Mouse (Mus musculus): ENCODE measurements around the gene Hmgb1. TPM values are rescaled to one million over a fixed set of nuclear protein-coding genes. Genes with fewer than 3 reads are reported as not detected.

Gene Hmgb1
- polyA plus RNA-seq, 1 experiment, result 88.6 TPM

DNA sequence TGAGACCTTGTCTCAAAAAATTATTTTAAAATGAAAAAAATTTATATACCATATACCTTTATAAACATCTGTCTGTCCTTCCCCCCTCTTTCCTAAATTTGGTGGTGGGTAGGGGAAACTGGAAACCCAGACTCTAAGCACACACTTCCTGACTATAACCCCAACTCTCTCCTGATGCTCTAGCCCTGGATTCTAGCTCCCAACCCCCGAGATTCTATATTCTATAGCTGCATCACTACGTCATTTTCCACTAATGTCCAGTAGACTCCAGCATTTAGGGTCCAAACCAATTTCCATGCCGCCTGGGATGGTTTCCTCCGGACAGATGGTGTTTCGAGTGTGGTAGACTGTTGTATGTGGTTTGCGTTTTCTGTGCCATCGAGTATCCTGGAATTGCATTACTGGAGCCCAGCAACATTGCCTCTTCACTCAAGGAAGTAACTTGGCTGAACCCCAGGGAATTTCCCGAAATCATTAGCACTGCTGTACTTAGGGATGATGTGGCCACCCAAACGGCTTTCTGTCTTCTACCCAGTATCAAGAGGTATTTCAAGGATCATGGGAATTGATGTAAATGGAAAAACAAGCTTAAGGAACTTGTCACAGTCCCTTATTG is 138.7 kb downstream of the Hmgb1 start:
- H3K27me3 ChIP-seq (ENCODE audit: control insufficient read depth, insufficient read depth, insufficient read length), result no peaks in the 10 kb centered on the region

GRCm38 (mm10) chr5:149045054-149045453 is 139.2 kb downstream of the Hmgb1 start:
- no peak for TF ChIP-seq POLR2A (IDR thresholded peaks at IDR 0.05; ENCODE audit: insufficient read length, low read depth)
- peak; percentile 10 for TF ChIP-seq POLR2AphosphoS2 (IDR thresholded peaks at IDR 0.05; ENCODE audit: insufficient read length, low read depth)
- peaks cover 9% of the 10 kb centered on the region for H3K79me2 ChIP-seq (ENCODE audit: control insufficient read depth, insufficient read depth)
- no peak overlapping the region for H3K4me2 ChIP-seq (ENCODE audit: low read depth)

More for the DNA sequence above, 138.7 kb downstream of the Hmgb1 start:
- Histone ChIP-seq H3ac (ENCODE audit: control insufficient read depth, insufficient read length) (no peak overlapping the region), H3K36me3 (ENCODE audit: control insufficient read depth, insufficient read depth) (peaks cover 31% of the 10 kb centered on the region), H3K4me2 (ENCODE audit: low read depth) (no peak overlapping the region), H3K79me2 (ENCODE audit: control insufficient read depth, insufficient read depth) (peaks cover 14% of the 10 kb centered on the region), H3K4me3 (no peak overlapping the region)
- TF ChIP-seq POLR2A (IDR thresholded peaks at IDR 0.05; ENCODE audit: insufficient read length, low read depth) (no peak), MYOG (IDR thresholded peaks at IDR 0.05; ENCODE audit: control insufficient read depth in 1 of 3, insufficient read depth in 1 of 3, insufficient read length in 2 of 3, low read depth in 2 of 3) (no peak), POLR2AphosphoS2 (IDR thresholded peaks at IDR 0.05; ENCODE audit: insufficient read length, low read depth) (peak; percentile 1)

GRCm38 (mm10) chr5:149044067-149044466 is 140.2 kb downstream of the Hmgb1 start:
- H3K79me2 ChIP-seq (ENCODE audit: control insufficient read depth, insufficient read depth), result no peaks in the 10 kb centered on the region
- H3K27me3 ChIP-seq (ENCODE audit: control insufficient read depth, insufficient read depth, insufficient read length), result no peaks in the 10 kb centered on the region
- H3K4me3 ChIP-seq, result no peak overlapping the region
- no peak overlapping the region for H3ac ChIP-seq (ENCODE audit: control insufficient read depth, insufficient read length)
- TF ChIP-seq REST (IDR thresholded peaks at IDR 0.05; ENCODE audit: insufficient read depth, insufficient read length) (no peak), POLR2AphosphoS2 (IDR thresholded peaks at IDR 0.05; ENCODE audit: insufficient read length, low read depth) (peak; percentile 22)
- H3K36me3 ChIP-seq (ENCODE audit: control insufficient read depth, insufficient read depth), result peaks cover 19% of the 10 kb centered on the region
- H3K4me2 ChIP-seq (ENCODE audit: low read depth), result no peak overlapping the region

More at GRCm38 (mm10) chr5:149045054-149045453, 139.2 kb downstream of the Hmgb1 start:
- Histone ChIP-seq H3K27me3 (ENCODE audit: control insufficient read depth, insufficient read depth, insufficient read length) (no peaks in the 10 kb centered on the region), H3ac (ENCODE audit: control insufficient read depth, insufficient read length) (no peak overlapping the region), H3K36me3 (ENCODE audit: control insufficient read depth, insufficient read depth) (peaks cover 29% of the 10 kb centered on the region), H3K4me3 (no peak overlapping the region)

DNA sequence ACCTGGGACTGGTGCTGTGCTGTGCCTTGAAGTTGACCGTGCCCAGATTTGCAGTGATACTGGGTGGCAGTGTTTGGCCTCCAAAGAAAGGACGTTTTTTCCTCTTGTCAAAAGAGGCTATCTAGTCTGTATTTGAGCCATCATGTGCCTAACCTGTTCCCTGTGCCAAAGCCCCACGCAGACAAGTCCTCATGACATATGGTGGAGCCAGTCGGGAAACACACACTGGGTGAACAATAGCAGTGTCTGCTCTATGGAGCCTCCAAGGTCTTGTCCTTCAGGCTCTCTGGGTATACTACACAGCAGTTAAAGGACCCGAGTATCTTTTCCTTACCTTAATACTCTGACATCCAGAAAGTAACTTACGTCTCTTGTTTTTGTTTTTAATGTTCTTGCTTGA is 141.0 kb downstream of the Hmgb1 start:
- Histone ChIP-seq H3ac (ENCODE audit: control insufficient read depth, insufficient read length) (no peak overlapping the region), H3K4me3 (no peak overlapping the region), H3K4me2 (ENCODE audit: low read depth) (no peak overlapping the region), H3K27me3 (ENCODE audit: control insufficient read depth, insufficient read depth, insufficient read length) (no peaks in the 10 kb centered on the region), H3K79me2 (ENCODE audit: control insufficient read depth, insufficient read depth) (no peaks in the 10 kb centered on the region), H3K36me3 (ENCODE audit: control insufficient read depth, insufficient read depth) (peaks cover 14% of the 10 kb centered on the region)
- TF ChIP-seq SRF (IDR thresholded peaks at IDR 0.05; ENCODE audit: control insufficient read depth, insufficient read length, low read depth), result no peak
- TF ChIP-seq MYOD1 (IDR thresholded peaks at IDR 0.05; ENCODE audit: control insufficient read depth in 1 of 3, insufficient read length in 2 of 3, low read depth in 2 of 3), result no peak
- TF ChIP-seq POLR2AphosphoS2 (IDR thresholded peaks at IDR 0.05; ENCODE audit: insufficient read length, low read depth), result no peak
- no peak for TF ChIP-seq REST (IDR thresholded peaks at IDR 0.05; ENCODE audit: insufficient read depth, insufficient read length)
- no peak for TF ChIP-seq TCF3 (IDR thresholded peaks at IDR 0.05; ENCODE audit: insufficient read length, low read depth)
- TF ChIP-seq TCF12 (IDR thresholded peaks at IDR 0.05; ENCODE audit: insufficient read depth, poor library complexity, severe bottlenecking), result no peak
- TF ChIP-seq MYOG (IDR thresholded peaks at IDR 0.05; ENCODE audit: control insufficient read depth in 1 of 3, insufficient read depth in 1 of 3, insufficient read length in 2 of 3, low read depth in 2 of 3), result no peak
- no peak for TF ChIP-seq POLR2A (IDR thresholded peaks at IDR 0.05; ENCODE audit: insufficient read length, low read depth)
- TF ChIP-seq USF1 (IDR thresholded peaks at IDR 0.05; ENCODE audit: low read depth), result no peak
- TF ChIP-seq MAX (IDR thresholded peaks at IDR 0.05; ENCODE audit: low read depth), result no peak
- TF ChIP-seq CEBPB (IDR thresholded peaks at IDR 0.05; ENCODE audit: insufficient read depth, poor library complexity, severe bottlenecking), result no peak
- TF ChIP-seq E2F4 (IDR thresholded peaks at IDR 0.05; ENCODE audit: insufficient read depth), result no peak

DNA sequence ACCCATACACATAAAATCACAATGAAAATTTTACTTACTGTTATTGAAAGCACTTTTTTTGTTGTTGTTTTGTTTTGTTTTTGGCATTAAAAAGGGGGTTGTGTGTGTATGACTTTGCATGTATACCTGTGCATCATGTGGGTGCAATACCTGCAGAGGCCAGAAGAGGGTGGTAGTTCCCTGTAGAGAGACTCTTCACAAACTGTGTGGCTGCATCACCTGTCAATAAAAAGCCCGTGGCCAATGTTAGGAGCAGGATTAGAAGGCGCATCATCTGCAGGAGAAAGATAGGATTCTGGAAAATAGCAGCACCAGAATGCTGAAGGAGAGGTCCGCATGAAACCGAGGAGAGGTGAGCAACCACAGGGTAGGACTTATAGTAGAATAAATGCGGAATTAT is 144.5 kb downstream of the Hmgb1 start:
- Histone ChIP-seq H3K79me2 (ENCODE audit: control insufficient read depth, insufficient read depth) (no peaks in the 10 kb centered on the region), H3K27me3 (ENCODE audit: control insufficient read depth, insufficient read depth, insufficient read length) (no peaks in the 10 kb centered on the region)
- TF ChIP-seq E2F4 (IDR thresholded peaks at IDR 0.05; ENCODE audit: insufficient read depth), result no peak
- TF ChIP-seq TCF12 (IDR thresholded peaks at IDR 0.05; ENCODE audit: insufficient read depth, poor library complexity, severe bottlenecking), result no peak
- TF ChIP-seq POLR2AphosphoS2 (IDR thresholded peaks at IDR 0.05; ENCODE audit: insufficient read length, low read depth), result no peak
- TF ChIP-seq CEBPB (IDR thresholded peaks at IDR 0.05; ENCODE audit: insufficient read depth, poor library complexity, severe bottlenecking), result no peak
- no peak for TF ChIP-seq SRF (IDR thresholded peaks at IDR 0.05; ENCODE audit: control insufficient read depth, insufficient read length, low read depth)
- no peak for TF ChIP-seq MYOG (IDR thresholded peaks at IDR 0.05; ENCODE audit: control insufficient read depth in 1 of 3, insufficient read depth in 1 of 3, insufficient read length in 2 of 3, low read depth in 2 of 3)
- TF ChIP-seq MYOD1 (IDR thresholded peaks at IDR 0.05; ENCODE audit: control insufficient read depth in 1 of 3, insufficient read length in 2 of 3, low read depth in 2 of 3), result no peak
- TF ChIP-seq REST (IDR thresholded peaks at IDR 0.05; ENCODE audit: insufficient read depth, insufficient read length), result no peak

More for the DNA sequence above, 144.5 kb downstream of the Hmgb1 start:
- Histone ChIP-seq H3K4me3 (no peak overlapping the region), H3K36me3 (ENCODE audit: control insufficient read depth, insufficient read depth) (no peaks in the 10 kb centered on the region), H3ac (ENCODE audit: control insufficient read depth, insufficient read length) (no peak overlapping the region), H3K4me2 (ENCODE audit: low read depth) (no peak overlapping the region)
